Mouse (Mus musculus) lung, embryonic 15.5 days (tissue): ENCODE data around the gene Scel. TPM values are rescaled to one million over a fixed set of nuclear protein-coding genes. Genes with fewer than 3 reads are reported as not detected.

Source experiments
- ATAC-seq: fragments of 200-750 bp; cut with Nextera tagmentation; 2 replicates; pipeline ENCODE4 v1.8.0; 2017; ENCODE audit warnings: moderate number of reproducible peaks, borderline replicate concordance; ENCODE audit not compliant: low FRiP score, low TSS enrichment; ENCODE audit errors: extremely low read depth
- H3K27ac ChIP-seq: fragments of 300-500 bp; sonication (generic); 2 replicates; pipeline ENCODE4 v1.5.1; 2015; ENCODE audit warnings: moderate library complexity, mild to moderate bottlenecking, inconsistent platforms
- H3K27me3 ChIP-seq: fragments of 300-500 bp; sonication (generic); 2 replicates; pipeline ENCODE4 v1.6.1; 2015; ENCODE audit warnings: inconsistent platforms
- H3K36me3 ChIP-seq: fragments of 300-500 bp; sonication (generic); 2 replicates; pipeline ENCODE4 v1.6.1; 2015; ENCODE audit warnings: inconsistent platforms
- H3K4me1 ChIP-seq: fragments of 300-500 bp; sonication (generic); 2 replicates; pipeline ENCODE4 v1.6.1; 2015; ENCODE audit warnings: inconsistent platforms
- H3K4me2 ChIP-seq: fragments of 300-500 bp; sonication (generic); 2 replicates; pipeline ENCODE4 v1.6.1; 2015; ENCODE audit warnings: inconsistent platforms, mild to moderate bottlenecking, moderate library complexity
- H3K4me3 ChIP-seq: fragments of 300-500 bp; sonication (generic); 2 replicates; pipeline ENCODE4 v1.5.1; 2015; ENCODE audit warnings: mild to moderate bottlenecking, inconsistent platforms
- H3K9ac ChIP-seq: fragments of 300-500 bp; sonication (generic); 2 replicates; pipeline ENCODE4 v1.6.1; 2015; ENCODE audit warnings: inconsistent platforms
- H3K9me3 ChIP-seq: fragments of 300-500 bp; sonication (generic); 2 replicates; pipeline ENCODE4 v1.6.1; 2016; ENCODE audit warnings: inconsistent platforms
- WGBS: fragments of 180-500 bp; shearing (Covaris S2); methylation state at CpG from one replicate; pipeline ENCODE4 v1.1.7; 2015; 5-methylcytosine and 5-hydroxymethylcytosine counted together
- polyA plus RNA-seq: library from polyadenylated mRNA; unstranded; fragments of >200 nt; fragmentation: Nextera tagmentation; extraction: Ambion mirVana; gene quantifications from 2 replicates; pipeline ENCODE4 v1.2.1, GENCODE M21; 2015

Scel gene
- polyA plus RNA-seq, 1 experiment from 2014 or later = 0.89 TPM

GRCm38 (mm10) chr14:103526286-103526685, 13.1 kb downstream of the Scel start:
- Histone ChIP-seq H3K36me3 (no peaks in the 10 kb centered on the region), H3K27me3 (no peaks in the 10 kb centered on the region), H3K4me2 (no peak overlapping the region), H3K27ac (no peak overlapping the region), H3K4me1 (no peaks in the 10 kb centered on the region), H3K9me3 (no peaks in the 10 kb centered on the region), H3K4me3 (no peak overlapping the region), H3K9ac (no peak overlapping the region)
- ATAC-seq = no peak
- WGBS = 81% methylated on average over 1 of the region's 1 CpGs

DNA sequence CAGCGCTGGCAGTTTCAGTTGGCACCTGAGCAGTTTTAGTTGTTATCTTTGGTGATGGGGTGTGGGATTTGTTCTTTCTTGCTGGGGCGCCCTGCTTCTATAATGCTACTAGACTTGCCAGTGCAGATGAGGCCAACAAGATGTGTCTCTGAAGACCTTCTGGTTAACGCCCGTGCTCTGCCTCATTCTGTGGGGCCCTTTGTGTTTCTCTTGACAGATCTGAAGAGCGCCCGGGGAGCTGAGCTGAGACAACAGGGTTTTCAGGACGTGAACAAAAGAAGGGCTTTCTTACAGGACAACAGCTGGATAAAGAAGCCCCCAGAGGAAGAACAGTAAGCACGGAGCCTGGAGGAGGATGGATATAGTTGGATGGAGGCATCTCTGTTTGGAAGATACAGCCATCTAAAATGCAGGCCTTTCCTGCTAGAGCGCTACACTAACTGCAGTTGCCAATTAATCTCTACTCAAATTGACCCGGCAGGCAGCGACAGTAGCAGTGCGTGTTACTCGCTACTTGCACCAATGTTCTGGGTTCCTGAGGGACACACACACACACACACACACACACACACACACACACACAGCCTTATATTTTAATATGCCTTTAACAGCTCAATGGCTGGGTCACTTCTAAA, 16.7 kb downstream of the Scel start:
- 70% methylated on average over 13 of the region's 13 CpGs for WGBS
- no peaks in the 10 kb centered on the region for H3K9me3 ChIP-seq
- no peak for ATAC-seq
- H3K9ac ChIP-seq = no peak overlapping the region
- no peaks in the 10 kb centered on the region for H3K36me3 ChIP-seq
- no peaks in the 10 kb centered on the region for H3K4me1 ChIP-seq
- no peak overlapping the region for H3K27ac ChIP-seq
- H3K27me3 ChIP-seq = no peaks in the 10 kb centered on the region
- no peak overlapping the region for H3K4me3 ChIP-seq
- no peak overlapping the region for H3K4me2 ChIP-seq

DNA sequence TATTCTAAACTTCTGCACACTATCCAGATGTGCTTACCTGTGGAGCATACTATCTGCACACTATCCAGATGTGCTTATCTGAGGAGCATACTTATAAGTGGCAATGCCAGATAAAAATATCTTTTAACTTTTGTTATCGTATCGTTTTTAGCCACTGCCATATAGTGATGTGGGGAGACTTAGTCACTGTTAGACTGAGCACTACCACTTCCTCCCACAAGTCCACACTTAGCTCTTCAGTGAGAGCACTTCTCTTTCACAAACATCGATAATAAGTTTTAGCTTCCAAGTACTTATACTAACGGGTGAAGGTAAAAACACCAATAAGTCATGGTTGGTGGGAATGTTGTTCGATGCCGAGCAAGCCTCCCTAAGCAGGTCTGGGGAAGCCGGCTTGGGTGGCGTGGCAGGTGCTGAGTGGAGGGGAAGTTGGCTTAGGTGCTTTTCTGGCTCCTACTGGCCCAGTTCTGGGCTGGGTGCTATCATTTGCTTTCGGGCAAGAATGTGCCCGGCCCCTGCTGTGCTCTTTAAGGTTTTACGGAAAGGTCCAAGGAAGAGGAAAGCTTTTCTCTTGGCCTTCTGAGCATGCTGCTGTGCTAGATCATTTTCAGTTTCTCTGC, 18.7 kb downstream of the Scel start:
- Histone ChIP-seq H3K27me3 (no peaks in the 10 kb centered on the region), H3K27ac (no peak overlapping the region), H3K4me2 (no peak overlapping the region), H3K9me3 (no peaks in the 10 kb centered on the region), H3K9ac (no peak overlapping the region), H3K4me3 (no peak overlapping the region), H3K36me3 (no peaks in the 10 kb centered on the region), H3K4me1 (no peaks in the 10 kb centered on the region)
- ATAC-seq = no peak
- 83% methylated on average over 11 of the region's 11 CpGs for WGBS

DNA sequence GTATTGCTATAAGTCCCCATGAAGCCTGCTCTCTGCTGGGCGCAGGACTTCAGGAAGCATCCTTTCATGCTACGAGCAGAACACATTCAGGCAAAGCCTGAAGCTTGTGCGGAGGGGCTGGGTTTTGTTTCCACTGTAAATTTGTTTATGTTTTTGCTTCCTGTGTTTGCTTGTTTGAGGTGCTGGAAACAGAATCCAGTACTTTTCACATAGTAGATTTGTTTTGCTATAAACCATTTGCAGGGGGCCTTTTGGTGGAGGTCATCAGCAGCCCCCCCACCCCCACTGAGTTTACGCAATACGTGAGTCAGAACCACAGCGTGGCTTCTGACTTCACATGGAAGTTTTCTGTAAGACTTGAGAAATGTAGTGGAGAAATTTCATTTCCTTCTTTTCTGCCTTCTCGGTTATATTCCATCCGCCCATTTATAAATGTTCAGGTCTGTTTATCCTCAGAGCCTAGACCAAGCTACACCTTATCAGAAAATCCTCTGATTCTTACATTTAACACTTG, 22.4 kb downstream of the Scel start:
- Histone ChIP-seq H3K27ac (no peak overlapping the region), H3K27me3 (no peaks in the 10 kb centered on the region), H3K9me3 (no peaks in the 10 kb centered on the region), H3K36me3 (no peaks in the 10 kb centered on the region), H3K4me2 (no peak overlapping the region), H3K9ac (no peak overlapping the region), H3K4me1 (no peaks in the 10 kb centered on the region), H3K4me3 (no peak overlapping the region)
- WGBS = 63% methylated on average over 8 of the region's 8 CpGs
- ATAC-seq = no peak

- no peak overlapping the region for H3K9ac ChIP-seq
- H3K9me3 ChIP-seq = no peaks in the 10 kb centered on the region
- no peak overlapping the region for H3K4me3 ChIP-seq
- no peak overlapping the region for H3K4me2 ChIP-seq
- H3K4me1 ChIP-seq = no peaks in the 10 kb centered on the region
- H3K36me3 ChIP-seq = no peaks in the 10 kb centered on the region
- WGBS = 31% methylated on average over 10 of the region's 10 CpGs
- ATAC-seq = no peak
- no peaks in the 10 kb centered on the region for H3K27me3 ChIP-seq
- H3K27ac ChIP-seq = no peak overlapping the region
These were observed 23.2 kb downstream of the Scel start for GRCm38 (mm10) chr14:103536334-103536733.

DNA sequence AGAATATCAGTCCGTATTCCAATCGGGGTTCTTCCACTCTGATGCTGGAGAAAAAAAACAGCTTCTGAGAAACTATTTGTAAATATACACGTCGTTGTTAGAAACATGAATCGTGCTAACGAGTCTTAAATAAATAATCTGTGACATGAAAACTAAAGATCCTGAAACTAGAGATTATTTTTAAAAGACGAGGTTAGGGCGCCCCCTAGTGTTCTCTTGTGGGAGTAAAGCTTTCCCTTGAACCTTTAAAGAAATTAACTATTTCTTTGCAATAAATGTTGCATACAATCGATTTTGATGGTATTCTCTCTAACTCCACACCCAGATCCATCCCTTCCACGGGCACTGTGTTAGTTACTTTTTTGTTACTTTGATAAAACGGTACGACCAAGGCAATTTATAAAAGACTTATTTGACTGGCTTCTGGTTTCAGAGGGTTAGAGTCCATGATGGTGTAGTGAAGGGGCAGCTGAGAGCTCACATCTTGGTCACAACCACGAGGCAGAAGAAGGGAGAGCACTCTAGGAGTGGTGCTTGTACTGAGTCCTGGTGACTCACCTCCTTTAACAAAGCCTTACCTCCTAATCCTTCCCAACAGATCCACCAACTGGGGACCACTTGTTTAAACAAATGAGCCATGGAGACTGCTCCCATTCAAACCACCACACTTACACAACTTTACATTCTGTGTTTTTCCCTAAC, 24.4 kb downstream of the Scel start:
- WGBS = 7% methylated on average over 13 of the region's 13 CpGs
- Histone ChIP-seq H3K4me2 (no peak overlapping the region; the same call in 1 of the 2 replicates), H3K9me3 (no peaks in the 10 kb centered on the region), H3K27ac (no peak overlapping the region), H3K36me3 (no peaks in the 10 kb centered on the region), H3K4me1 (no peaks in the 10 kb centered on the region), H3K27me3 (no peaks in the 10 kb centered on the region), H3K4me3 (no peak overlapping the region), H3K9ac (no peak overlapping the region)
- ATAC-seq = no peak

- Histone ChIP-seq H3K4me1 (no peaks in the 10 kb centered on the region), H3K27me3 (no peaks in the 10 kb centered on the region), H3K4me3 (no peak overlapping the region), H3K36me3 (no peaks in the 10 kb centered on the region), H3K9ac (no peak overlapping the region), H3K9me3 (no peaks in the 10 kb centered on the region), H3K4me2 (no peak overlapping the region), H3K27ac (no peak overlapping the region)
- no peak for ATAC-seq
- WGBS = 58% methylated on average over 4 of the region's 4 CpGs
These were observed 26.7 kb downstream of the Scel start for GRCm38 (mm10) chr14:103539796-103540195.

- no peaks in the 10 kb centered on the region for H3K36me3 ChIP-seq
- no peak overlapping the region for H3K4me3 ChIP-seq
- H3K27ac ChIP-seq = no peak overlapping the region
- 0 out of 2 replicates have a peak, but pooled peaks cover 7% of the 10 kb centered on the region for H3K4me1 ChIP-seq
- 40% methylated on average over 5 of the region's 5 CpGs for WGBS
- no peak overlapping the region for H3K9ac ChIP-seq
- no peaks in the 10 kb centered on the region for H3K27me3 ChIP-seq
- H3K9me3 ChIP-seq = no peaks in the 10 kb centered on the region
- no peak for ATAC-seq
- no peak overlapping the region for H3K4me2 ChIP-seq
These were observed 28.5 kb downstream of the Scel start for GRCm38 (mm10) chr14:103541679-103542078.

DNA sequence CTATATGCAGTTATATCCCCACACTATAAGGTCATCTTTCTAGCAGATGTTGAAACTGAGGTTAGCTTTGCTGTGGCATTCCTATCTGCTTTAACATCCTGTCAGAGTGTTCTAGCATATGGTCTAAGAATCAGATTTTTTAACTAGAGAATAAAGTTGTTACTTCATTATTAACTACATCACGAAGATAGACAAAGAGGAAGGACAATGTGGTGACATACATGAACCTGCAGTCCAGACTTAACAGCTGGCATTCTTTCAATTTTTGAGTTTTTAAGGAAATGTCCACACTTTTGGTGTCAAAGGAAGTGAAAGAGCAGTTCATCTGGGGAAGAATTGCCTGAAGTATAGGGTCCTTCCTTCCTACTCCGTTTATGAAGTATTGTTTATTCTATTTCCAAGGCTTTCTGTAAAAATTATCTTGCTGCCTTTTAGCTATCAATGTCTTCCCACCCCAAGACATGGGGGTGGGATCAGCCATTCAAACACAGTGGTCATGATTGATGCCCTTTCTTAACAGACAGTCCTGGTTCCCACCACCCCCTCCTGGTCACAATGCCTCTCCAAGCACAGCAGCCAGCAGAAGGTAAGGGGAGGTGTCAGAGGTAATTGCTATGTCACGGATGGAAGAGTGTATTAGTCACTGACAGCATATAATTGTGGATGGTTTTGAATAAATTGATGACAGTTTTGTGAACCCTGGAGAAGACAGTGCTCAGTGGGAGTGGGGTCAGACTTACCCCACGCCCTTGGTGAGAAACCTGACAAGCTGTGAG, 30.4 kb downstream of the Scel start:
- Histone ChIP-seq H3K27ac (no peak overlapping the region), H3K4me1 (0 out of 2 replicates have a peak, but pooled peaks cover 7% of the 10 kb centered on the region), H3K9ac (no peak overlapping the region), H3K36me3 (no peaks in the 10 kb centered on the region), H3K27me3 (no peaks in the 10 kb centered on the region), H3K4me3 (no peak overlapping the region), H3K9me3 (no peaks in the 10 kb centered on the region), H3K4me2 (no peak overlapping the region)
- no peak for ATAC-seq
- WGBS = 46% methylated on average over 4 of the region's 4 CpGs

GRCm38 (mm10) chr14:103545734-103546133, 32.6 kb downstream of the Scel start:
- 32% methylated on average over 8 of the region's 8 CpGs for WGBS
- H3K4me2 ChIP-seq = peak overlapping the region; percentile 19; the same call in 1 of the 2 replicates
- ATAC-seq = no peak; the same call in 1 of the 2 replicates
- H3K27me3 ChIP-seq = no peaks in the 10 kb centered on the region
- no peak overlapping the region for H3K27ac ChIP-seq
- H3K9me3 ChIP-seq = no peaks in the 10 kb centered on the region
- H3K36me3 ChIP-seq = no peaks in the 10 kb centered on the region
- H3K9ac ChIP-seq = no peak overlapping the region
- 0 out of 2 replicates have a peak, but pooled peaks cover 7% of the 10 kb centered on the region for H3K4me1 ChIP-seq
- no peak overlapping the region for H3K4me3 ChIP-seq

- 0 out of 2 replicates have a peak, but pooled peaks cover 7% of the 10 kb centered on the region for H3K4me1 ChIP-seq
- no peaks in the 10 kb centered on the region for H3K27me3 ChIP-seq
- H3K9ac ChIP-seq = no peak overlapping the region
- H3K9me3 ChIP-seq = no peaks in the 10 kb centered on the region
- peak overlapping the region; percentile 19; the same call in 1 of the 2 replicates for H3K4me2 ChIP-seq
- no peak overlapping the region for H3K27ac ChIP-seq
- no peak for ATAC-seq
- 73% methylated on average over 12 of the region's 12 CpGs for WGBS
- no peaks in the 10 kb centered on the region for H3K36me3 ChIP-seq
- H3K4me3 ChIP-seq = no peak overlapping the region
These were observed 33.1 kb downstream of the Scel start for GRCm38 (mm10) chr14:103546246-103546645.
